Mouse (Mus musculus): Measurements from ENCODE around the gene Sart1.
"Not testable (repeated sequence)": the region's sequence is repeated elsewhere in the genome, so short reads cannot be mapped to it uniquely, and the experiment has no call there.

Gene Sart1

DNA sequence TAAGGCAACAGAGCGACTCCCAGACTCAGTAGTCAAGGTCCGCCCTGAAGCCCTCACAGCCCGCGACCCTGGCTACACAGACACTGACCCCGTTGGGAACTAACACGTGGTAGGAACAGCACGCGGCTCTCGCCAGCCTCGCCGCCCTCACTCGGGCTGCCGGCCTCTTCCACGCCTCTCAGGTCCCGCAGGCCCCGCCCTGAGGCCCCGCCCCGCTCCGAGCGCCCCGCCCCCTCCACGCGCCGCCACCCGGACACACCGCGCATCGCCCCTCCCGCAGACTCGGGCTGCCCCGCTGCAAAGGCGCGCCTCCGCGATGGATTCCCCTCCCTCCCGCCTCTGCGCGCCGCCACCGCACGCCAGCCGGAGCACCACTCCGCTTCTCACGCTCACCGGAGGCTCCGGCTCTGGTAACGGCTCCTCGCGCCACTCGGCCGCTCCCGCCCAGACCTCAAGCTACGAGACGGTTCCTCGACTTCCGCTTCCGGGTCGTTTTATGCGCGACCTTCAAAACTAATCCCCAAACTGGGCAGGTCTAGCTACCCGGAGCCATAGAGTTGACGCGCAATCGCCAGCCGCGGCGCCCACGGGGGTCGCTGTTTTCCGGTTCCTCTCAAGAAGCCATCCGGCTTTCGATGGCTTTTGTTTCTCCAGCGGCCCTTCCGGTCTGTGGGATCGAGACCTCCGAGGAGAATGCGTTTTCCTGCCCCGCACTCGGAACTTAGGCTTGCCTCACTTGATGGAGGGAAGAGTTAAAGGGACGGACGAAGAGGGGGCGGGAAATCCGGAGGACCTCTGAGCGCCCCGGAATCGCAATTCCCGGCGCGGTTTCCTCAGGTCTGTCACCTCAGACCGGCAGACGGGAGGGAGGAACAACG is 22.1 kb downstream of the Sart1 start, which contains the start of gene Eif1ad:
TSS of gene Eif1ad (plus strand) at position 567 of the 878 bp plus-strand sequence.
- DNase-seq: peak; percentile 93 to 95

DNA sequence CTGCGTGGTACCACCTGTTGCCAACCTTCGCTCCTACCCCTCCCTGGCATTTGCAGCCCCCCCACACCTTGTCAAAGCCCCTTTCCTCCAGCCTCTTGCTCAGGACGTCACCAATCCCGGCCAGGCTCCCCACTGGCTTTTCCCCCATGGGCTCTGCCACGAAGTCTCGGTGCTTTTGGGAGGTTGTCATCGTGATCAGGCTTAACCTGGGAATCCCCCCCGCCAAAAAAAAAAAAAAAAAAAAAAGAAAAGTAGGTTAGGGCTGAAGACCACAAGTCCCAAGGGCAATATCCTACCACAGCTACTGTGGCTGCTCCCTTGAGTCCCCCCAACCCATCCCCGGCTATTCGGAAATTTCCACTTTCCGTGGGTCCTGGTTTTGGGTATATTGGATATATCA is 22.8 kb downstream of the Sart1 start:
- DNase-seq: no peak

DNA sequence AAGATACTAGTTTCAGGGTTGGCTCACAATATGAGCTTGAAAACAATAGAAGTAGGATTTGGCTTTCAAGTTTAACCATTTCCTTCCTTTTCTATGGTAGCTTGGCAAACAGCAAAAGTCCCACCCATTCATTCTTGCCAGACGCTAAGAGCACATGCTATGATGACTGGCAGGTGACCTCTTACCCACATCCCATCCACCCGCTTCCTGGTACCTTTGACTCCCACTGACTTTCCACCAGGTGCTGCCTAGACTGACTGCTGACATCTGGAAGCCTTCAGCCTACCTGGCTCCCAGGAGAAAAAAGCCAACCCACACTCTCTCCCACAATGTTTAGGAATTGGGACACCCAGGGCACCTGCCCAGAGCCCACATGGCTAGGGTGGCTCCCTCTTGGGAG is 24.4 kb downstream of the Sart1 start:
- DNase-seq: no peak

DNA sequence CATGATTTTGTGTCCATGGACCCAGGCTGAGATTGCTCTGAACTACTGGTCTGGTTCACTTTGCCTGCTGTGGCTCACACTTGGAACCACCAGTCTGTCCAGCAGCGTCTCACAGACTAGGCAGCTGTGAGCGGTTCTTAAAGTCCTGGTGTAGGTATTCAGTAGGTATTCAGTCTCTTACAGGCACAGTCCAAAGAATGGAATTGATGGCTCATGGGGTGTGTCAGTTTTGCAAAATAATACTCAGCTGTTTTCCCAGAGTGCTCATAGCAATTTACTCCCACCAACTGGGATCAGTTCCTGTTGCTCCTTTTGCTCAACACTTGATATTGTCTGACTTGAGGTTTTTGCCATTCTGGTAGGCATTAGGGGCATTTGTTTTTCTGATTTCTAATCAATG is 26.3 kb downstream of the Sart1 start:
- no peak for DNase-seq

DNA sequence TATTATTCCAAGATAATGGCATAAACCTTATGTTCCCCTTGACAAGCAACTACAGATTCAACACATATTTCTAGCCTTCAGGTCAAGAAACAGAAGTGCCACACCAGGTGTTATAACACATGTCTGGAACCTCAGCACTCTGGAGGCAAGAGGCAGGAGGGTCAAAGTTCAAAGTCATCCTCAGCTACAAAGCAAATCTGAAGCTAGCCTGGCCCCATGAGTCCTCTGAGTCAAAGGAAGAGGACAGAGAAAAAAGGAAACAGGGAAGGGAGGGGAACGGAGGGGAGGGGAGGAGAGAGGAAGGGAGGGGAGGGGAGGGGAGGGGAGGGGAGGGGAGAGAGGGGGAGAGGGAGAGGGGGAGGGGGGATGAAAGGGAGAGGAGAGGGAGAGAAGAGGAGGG is 32.4 kb downstream of the Sart1 start:
- no peak for DNase-seq

DNA sequence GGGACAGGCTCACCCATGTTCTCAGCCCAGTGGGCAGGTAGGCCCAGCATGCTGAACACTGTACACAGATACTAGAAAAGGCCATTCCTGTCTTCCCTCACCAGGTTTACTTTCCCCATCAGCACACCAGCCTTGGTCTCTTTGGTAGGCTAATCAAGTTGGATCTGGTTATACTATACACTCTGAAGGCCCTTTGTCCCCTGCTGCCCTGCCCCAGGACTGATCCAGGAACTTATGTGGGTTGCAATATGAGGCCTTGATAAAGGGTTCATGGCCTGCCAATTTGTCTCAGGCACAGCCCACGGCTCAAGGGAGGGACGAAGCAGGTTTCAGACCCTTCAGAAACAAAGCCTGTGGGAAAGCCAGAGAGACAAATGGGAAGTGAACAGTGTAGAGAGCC is 34.9 kb downstream of the Sart1 start:
- DNase-seq: no peak

DNA sequence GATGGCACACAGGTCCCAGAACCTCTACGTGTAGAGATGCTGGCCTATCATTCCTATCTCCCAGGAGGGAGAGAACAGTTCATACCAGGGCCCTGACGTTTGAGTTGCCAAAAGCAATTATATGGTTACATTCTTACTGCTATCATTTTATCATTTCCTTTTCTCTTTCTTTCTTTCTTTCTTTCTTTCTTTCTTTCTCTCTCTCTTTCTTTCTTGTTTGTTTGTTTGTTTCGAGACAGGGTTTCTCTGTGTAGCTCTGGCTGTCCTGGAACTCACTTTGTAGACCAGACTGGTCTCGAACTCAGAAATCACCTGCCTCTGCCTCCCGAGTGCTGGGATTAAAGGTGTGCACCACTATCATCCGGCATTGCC is 39.0 kb downstream of the Sart1 start, which contains the start of gene Cst6:
TSS of gene Cst6 (minus strand) at position 73 of the 372 bp plus-strand sequence.
- not testable (repeated sequence) for DNase-seq

DNA sequence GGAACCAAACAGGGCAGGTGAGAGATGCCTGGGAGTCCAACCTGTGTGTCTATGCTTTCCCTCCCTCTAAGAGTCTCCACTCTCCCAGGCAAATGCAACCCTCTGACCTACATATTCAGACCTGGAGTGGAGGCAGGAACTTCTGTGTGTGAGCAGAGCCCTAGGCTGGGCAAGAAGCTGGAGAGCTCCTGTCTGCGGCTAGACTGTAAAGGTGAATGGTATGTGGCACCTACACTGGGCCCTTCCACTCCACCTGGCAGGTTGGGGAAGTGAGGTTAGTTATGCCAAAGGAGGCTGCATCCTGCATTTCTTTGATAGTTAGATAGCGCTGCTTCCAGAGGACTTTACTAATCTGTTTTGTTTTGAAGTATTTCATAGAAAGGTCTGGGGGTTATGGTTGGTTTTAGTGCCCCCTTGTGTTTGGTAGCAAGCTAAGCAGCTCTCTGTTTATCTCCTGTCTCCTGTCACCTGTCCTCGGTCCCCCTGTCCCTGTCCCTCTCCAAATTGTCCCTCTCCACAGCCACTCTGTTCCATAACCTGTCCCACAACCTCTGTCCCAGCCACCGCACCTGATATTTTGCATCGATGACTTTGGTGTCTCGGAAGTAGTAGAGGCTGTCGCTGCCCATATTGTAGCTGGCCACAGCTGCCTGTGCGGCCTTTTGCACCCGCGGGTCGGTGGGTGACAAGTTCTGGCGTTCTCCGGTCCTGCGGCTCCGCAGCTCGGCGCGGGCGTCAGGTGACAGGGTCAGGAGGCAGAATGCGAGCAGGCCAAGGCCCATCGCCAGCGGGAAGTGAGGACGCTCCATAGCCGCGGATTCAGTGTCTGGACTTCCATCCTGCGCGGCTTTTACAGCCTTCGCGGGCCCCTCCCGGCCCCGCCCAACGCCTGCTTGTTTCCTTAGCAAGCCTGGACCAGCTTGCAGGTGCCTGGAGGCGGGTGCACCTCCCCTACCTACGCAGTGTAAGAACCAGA is 39.7 kb downstream of the Sart1 start:
- DNase-seq: no peak

DNA sequence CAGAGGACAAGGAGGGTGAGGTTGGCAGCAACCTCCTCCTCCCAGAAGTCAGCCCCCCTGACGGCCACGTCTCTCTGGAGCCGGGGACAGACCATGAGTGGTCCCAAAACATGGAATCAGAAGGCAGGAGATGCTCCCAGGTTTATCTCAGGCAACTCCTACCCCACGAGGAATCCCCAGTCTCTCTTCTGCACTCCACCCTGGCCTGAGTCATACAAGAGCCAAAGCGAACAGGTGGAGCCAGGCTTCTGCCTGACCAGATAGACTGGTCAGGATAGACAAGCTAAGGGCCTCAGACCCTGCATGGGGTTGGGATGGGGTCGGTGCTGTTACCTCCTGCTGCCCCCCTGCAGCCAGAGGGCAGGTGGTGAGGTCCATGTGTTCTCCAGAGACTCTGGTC is 40.4 kb downstream of the Sart1 start:
- DNase-seq: no peak

DNA sequence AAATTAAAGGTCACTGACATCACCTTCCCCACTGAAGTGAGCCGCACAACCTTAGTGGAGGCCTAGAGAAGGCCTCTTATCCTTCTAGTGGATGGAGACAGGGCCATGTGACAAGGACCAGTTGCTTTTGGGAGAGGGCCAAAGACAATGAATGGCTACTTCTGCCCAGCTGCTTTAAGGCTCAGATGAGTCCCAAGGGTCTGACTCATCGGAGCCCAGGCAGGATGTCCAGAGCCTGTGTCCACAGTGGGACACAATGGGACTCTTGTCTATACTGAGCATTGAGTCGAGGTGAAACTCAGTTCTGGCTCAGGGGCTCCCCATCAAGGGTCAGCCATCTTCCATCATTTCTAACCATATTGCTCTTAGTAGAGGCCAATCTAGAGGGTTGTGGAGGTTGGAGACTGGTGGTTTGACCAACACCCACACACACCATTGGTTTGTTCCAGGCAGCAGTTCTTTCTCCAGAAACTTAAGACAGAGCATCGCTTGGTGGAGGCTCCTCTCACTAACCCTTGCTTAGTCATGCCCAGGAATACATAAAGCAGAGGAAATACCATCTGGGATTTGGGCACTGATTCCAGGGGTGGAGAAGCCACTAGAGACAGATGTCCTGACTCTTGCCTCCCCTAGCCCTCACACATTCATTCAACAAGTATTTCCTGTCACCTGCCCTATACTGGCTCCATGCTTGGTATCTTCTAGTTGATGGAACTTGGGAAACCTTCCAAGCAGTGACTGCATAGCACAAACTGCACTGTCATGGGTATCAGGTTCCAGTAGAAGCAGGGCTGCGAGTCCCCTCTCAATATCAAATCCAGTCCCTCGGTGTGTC is 43.0 kb downstream of the Sart1 start:
- DNase-seq: no peak

DNA sequence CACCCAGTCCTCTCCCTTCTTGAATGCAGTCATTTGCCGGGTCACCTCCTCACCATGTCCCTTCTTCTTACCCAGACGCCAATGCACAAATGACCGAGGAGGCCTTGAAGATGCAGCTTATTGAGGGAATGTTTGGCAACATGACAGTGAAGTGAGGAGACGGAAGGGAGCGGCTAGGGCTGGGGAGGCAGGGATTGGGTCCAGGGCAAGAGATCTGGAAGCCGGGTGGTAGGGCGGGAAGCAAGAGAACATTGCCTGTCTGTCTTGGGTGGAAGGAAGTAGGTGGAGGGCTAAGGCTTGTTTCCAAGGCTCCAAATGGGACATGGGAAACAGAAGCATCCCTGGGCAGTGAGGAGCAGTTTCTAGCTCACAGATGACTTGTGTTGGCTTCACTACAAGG is 47.1 kb downstream of the Sart1 start:
- DNase-seq: peak in 1 of 2 experiments; percentile 10

DNA sequence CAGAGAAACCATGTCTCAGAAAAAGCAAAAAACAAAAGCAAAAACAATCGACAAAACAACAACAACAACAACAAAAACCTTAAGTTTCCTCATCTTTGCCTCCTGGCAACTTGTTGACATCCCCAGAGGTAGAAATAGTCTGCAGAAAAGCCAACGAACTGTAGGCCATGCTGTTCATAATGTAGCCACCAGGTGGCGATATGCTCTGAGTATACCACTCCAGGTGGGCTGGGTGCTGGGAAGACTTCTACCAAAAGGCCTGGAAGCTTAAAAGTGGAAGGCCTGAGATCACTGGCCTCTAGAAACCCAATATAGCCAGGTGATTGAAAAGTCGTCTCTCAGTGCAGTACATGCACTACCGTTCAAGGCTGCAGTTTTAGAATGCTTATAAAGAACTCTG is 50.5 kb downstream of the Sart1 start:
- peak; percentile 69 to 76 for DNase-seq

DNA sequence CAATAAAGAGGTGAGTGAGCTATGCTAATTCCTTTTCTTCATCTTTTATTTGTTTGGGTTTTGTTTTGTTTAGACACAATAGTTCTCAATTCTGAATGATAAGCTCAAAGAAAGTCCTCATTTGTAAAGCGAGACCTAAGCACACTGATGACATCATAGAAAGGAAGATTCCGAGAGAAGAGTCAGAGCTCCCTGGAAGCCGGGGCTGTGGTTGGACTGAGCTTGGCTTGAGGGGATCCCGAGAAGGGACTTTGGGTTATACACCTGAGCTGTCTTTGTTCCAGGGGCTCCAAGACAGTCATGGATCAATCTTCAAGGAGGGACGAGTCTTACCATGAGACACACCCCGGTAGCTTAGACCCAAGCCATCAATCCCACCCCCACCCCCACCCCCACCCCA is 53.1 kb downstream of the Sart1 start, which contains the start of gene Catsper1:
TSS of gene Catsper1 (plus strand) at position 301 of the 400 bp plus-strand sequence.
- DNase-seq: no peak

DNA sequence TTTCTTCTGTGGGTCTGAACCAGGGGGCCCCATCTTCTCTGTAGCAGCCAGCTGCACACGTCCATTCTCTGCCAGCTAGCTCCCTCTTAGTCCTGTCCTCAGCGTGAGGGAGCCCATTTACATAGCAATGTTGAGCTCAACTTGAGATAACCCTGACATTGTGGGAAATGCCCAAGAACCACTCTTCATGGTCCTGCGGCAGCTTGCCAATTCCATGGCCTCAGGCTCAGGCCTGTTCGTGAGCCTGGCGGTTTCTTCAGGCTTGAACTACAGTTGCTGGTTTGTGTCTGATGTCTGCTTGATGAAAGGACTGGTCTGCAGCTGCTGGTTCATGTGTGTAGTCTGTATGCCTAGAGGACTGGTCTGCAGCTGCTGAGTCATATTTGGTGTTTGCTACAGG is 53.8 kb downstream of the Sart1 start:
- DNase-seq: no peak

DNA sequence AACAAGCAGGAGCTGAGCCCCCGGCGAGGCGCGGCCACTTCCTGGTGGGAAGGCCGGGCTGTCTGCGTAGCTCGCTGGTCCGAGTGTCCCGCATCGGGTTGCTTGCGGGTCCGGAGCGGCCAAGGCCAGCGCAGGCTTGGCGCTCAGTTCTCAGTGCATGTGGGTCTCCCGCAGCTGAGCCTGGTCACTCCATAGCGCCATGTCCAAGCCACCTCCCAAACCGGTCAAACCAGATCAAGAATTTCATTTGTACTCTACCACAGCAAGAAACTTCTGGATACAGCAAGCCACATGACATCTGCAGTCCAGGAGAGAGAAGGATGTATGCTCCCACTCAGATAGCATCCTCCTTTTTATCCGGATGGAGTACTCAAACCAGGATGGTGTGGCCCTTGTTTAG is 60.5 kb downstream of the Sart1 start:
- peak; percentile 27 to 43 for DNase-seq
